Mouse (Mus musculus) bone marrow, adult 2 months (tissue): ENCODE measurements around the gene Fam71e1.

ENCODE experiments used
- CTCF ChIP-seq: fragments of 200-500 bp; IDR thresholded peaks from 2 replicates; pipeline ENCODE4 v1.5.1; 2011; ENCODE audit warnings: low read length, control low read depth; ENCODE audit not compliant: control insufficient read depth, insufficient read depth
- POLR2A ChIP-seq: fragments of 200-500 bp; IDR thresholded peaks from 2 replicates; pipeline ENCODE4 v1.6.1; 2011; ENCODE audit warnings: low read depth, mild to moderate bottlenecking, control low read depth, low read length, borderline replicate concordance; ENCODE audit not compliant: control insufficient read depth

- TF ChIP-seq CTCF = no peak
- no peak for TF ChIP-seq POLR2A
Measured at GRCm38 (mm10) chr7:44543071-44543470, 46.7 kb downstream of the Fam71e1 start.
